Mouse (Mus musculus): ENCODE measurements around the gene Kcnq1. TPM values are rescaled to one million over a fixed set of nuclear protein-coding genes. Genes with fewer than 3 reads are reported as not detected.

Gene Kcnq1
- polyA plus RNA-seq, 1 experiment from 2014 or later: 1.1 TPM

- no peak overlapping the region for H3K27ac ChIP-seq (ENCODE audit: low read depth, low read length)
- DNase-seq (ENCODE audit: low spot score, missing footprints) (no peak), ATAC-seq (ENCODE audit: low FRiP score) (no peak)
- no peaks in the 10 kb centered on the region; the same call in 1 of the 2 replicates for H3K9me3 ChIP-seq (ENCODE audit: control insufficient read depth, low read length)
- 76% methylated on average over 11 of the region's 11 CpGs for whole genome bisulfite sequencing
- H3K4me1 ChIP-seq (ENCODE audit: control insufficient read depth, insufficient read depth, low read length): peaks cover 3% of the 10 kb centered on the region
- H3K4me2 ChIP-seq: no peak overlapping the region
- no peaks in the 10 kb centered on the region for H3K36me3 ChIP-seq (ENCODE audit: control insufficient read depth, insufficient read depth, low read length)
- no peak overlapping the region for H3K4me3 ChIP-seq (ENCODE audit: low read depth, low read length)
- H3K9ac ChIP-seq (ENCODE audit: low read length): no peak overlapping the region
- peaks cover 36% of the 10 kb centered on the region for H3K27me3 ChIP-seq (ENCODE audit: control insufficient read depth, insufficient read depth, low read length)
These were observed 784 bp upstream of the Kcnq1 start for GRCm38 (mm10) chr7:143105258-143105897.

GRCm38 (mm10) chr7:143106672-143107465, 707 bp downstream of the Kcnq1 start:
- no peak overlapping the region for H3K9ac ChIP-seq (ENCODE audit: low read length)
- H3K27me3 ChIP-seq (ENCODE audit: control insufficient read depth, insufficient read depth, low read length): peaks cover 36% of the 10 kb centered on the region

GRCm38 (mm10) chr7:143108200-143108599, 2.0 kb downstream of the Kcnq1 start:
- no peak overlapping the region for H3K4me2 ChIP-seq
- H3K9ac ChIP-seq (ENCODE audit: low read length): no peak overlapping the region
- peaks cover 3% of the 10 kb centered on the region for H3K4me1 ChIP-seq (ENCODE audit: control insufficient read depth, insufficient read depth, low read length)
- 37% methylated on average over 5 of the region's 5 CpGs for WGBS
- no peak for ATAC-seq (ENCODE audit: low FRiP score)
- H3K36me3 ChIP-seq (ENCODE audit: control insufficient read depth, insufficient read depth, low read length): no peaks in the 10 kb centered on the region
- no peak for DNase-seq (ENCODE audit: low spot score, missing footprints)
- no peak overlapping the region for H3K27ac ChIP-seq (ENCODE audit: low read depth, low read length)
- H3K9me3 ChIP-seq (ENCODE audit: control insufficient read depth, low read length): no peaks in the 10 kb centered on the region
- H3K4me3 ChIP-seq (ENCODE audit: low read depth, low read length): no peak overlapping the region
- H3K27me3 ChIP-seq (ENCODE audit: control insufficient read depth, insufficient read depth, low read length): peaks cover 36% of the 10 kb centered on the region

More at GRCm38 (mm10) chr7:143106672-143107465, 707 bp downstream of the Kcnq1 start:
- Histone ChIP-seq H3K9me3 (ENCODE audit: control insufficient read depth, low read length) (no peaks in the 10 kb centered on the region), H3K4me3 (ENCODE audit: low read depth, low read length) (peak overlapping the region; percentile 19), H3K4me2 (peak overlapping the region; percentile 39), H3K27ac (ENCODE audit: low read depth, low read length) (no peak overlapping the region), H3K36me3 (ENCODE audit: control insufficient read depth, insufficient read depth, low read length) (no peaks in the 10 kb centered on the region), H3K4me1 (ENCODE audit: control insufficient read depth, insufficient read depth, low read length) (peaks cover 3% of the 10 kb centered on the region)
- peak; percentile 86 for DNase-seq (ENCODE audit: low spot score, missing footprints)
- ATAC-seq (ENCODE audit: low FRiP score): no peak
- 9% methylated on average over 52 of the region's 57 CpGs for WGBS

- no peak overlapping the region for H3K9ac ChIP-seq (ENCODE audit: low read length)
- peaks cover 36% of the 10 kb centered on the region for H3K27me3 ChIP-seq (ENCODE audit: control insufficient read depth, insufficient read depth, low read length)
- H3K9me3 ChIP-seq (ENCODE audit: control insufficient read depth, low read length): no peaks in the 10 kb centered on the region
- H3K4me3 ChIP-seq (ENCODE audit: low read depth, low read length): no peak overlapping the region
- no peak overlapping the region for H3K4me2 ChIP-seq
- ATAC-seq (ENCODE audit: low FRiP score) (no peak), DNase-seq (ENCODE audit: low spot score, missing footprints) (no peak)
- WGBS: 30% methylated on average over 3 of the region's 3 CpGs
- H3K27ac ChIP-seq (ENCODE audit: low read depth, low read length): no peak overlapping the region
- H3K4me1 ChIP-seq (ENCODE audit: control insufficient read depth, insufficient read depth, low read length): peaks cover 3% of the 10 kb centered on the region
- H3K36me3 ChIP-seq (ENCODE audit: control insufficient read depth, insufficient read depth, low read length): no peaks in the 10 kb centered on the region
These were observed 3.0 kb downstream of the Kcnq1 start for GRCm38 (mm10) chr7:143108996-143109660.

DNA sequence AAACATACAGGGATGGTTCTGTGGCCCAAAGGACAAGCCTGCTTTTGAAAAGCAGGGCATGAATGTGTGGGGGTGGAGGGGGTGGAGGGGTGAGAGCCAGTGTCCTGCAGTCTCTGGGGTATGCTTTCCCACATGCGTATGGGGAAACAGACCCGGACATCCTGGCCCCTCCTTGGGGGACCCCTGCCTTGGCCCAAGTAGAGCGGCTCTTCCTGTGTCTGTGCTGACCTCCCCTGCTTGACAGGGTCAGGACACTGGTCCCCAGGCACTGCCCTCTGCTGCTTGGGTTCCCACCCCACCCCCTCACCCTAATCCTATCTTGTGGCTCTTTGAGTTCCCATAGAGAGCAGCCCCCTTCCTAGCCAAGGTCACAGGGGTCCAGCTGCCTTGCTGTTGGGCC, 3.5 kb downstream of the Kcnq1 start:
- DNase-seq (ENCODE audit: low spot score, missing footprints) (no peak), ATAC-seq (ENCODE audit: low FRiP score) (no peak)
- Histone ChIP-seq H3K4me1 (ENCODE audit: control insufficient read depth, insufficient read depth, low read length) (peaks cover 3% of the 10 kb centered on the region), H3K36me3 (ENCODE audit: control insufficient read depth, insufficient read depth, low read length) (no peaks in the 10 kb centered on the region), H3K4me3 (ENCODE audit: low read depth, low read length) (no peak overlapping the region), H3K4me2 (no peak overlapping the region), H3K27me3 (ENCODE audit: control insufficient read depth, insufficient read depth, low read length) (peaks cover 36% of the 10 kb centered on the region), H3K9ac (ENCODE audit: low read length) (no peak overlapping the region), H3K27ac (ENCODE audit: low read depth, low read length) (no peak overlapping the region), H3K9me3 (ENCODE audit: control insufficient read depth, low read length) (no peaks in the 10 kb centered on the region)
- 42% methylated on average over 3 of the region's 3 CpGs for WGBS

- Histone ChIP-seq H3K9ac (ENCODE audit: low read length) (no peak overlapping the region), H3K36me3 (ENCODE audit: control insufficient read depth, insufficient read depth, low read length) (no peaks in the 10 kb centered on the region), H3K9me3 (ENCODE audit: control insufficient read depth, low read length) (no peaks in the 10 kb centered on the region), H3K4me3 (ENCODE audit: low read depth, low read length) (no peak overlapping the region), H3K4me2 (no peak overlapping the region), H3K27ac (ENCODE audit: low read depth, low read length) (no peak overlapping the region), H3K27me3 (ENCODE audit: control insufficient read depth, insufficient read depth, low read length) (peaks cover 31% of the 10 kb centered on the region), H3K4me1 (ENCODE audit: control insufficient read depth, insufficient read depth, low read length) (peaks cover 3% of the 10 kb centered on the region)
- no peak for DNase-seq (ENCODE audit: low spot score, missing footprints)
- 55% methylated on average over 1 of the region's 1 CpGs for WGBS
- ATAC-seq (ENCODE audit: low FRiP score): no peak
These were observed 4.6 kb downstream of the Kcnq1 start for GRCm38 (mm10) chr7:143110803-143111202.

GRCm38 (mm10) chr7:143111719-143112118, 5.6 kb downstream of the Kcnq1 start:
- Histone ChIP-seq H3K4me3 (ENCODE audit: low read depth, low read length) (no peak overlapping the region), H3K4me1 (ENCODE audit: control insufficient read depth, insufficient read depth, low read length) (peaks cover 3% of the 10 kb centered on the region), H3K27me3 (ENCODE audit: control insufficient read depth, insufficient read depth, low read length) (peaks cover 21% of the 10 kb centered on the region), H3K4me2 (no peak overlapping the region), H3K9ac (ENCODE audit: low read length) (no peak overlapping the region), H3K36me3 (ENCODE audit: control insufficient read depth, insufficient read depth, low read length) (no peaks in the 10 kb centered on the region), H3K9me3 (ENCODE audit: control insufficient read depth, low read length) (no peaks in the 10 kb centered on the region), H3K27ac (ENCODE audit: low read depth, low read length) (no peak overlapping the region)
- no peak for DNase-seq (ENCODE audit: low spot score, missing footprints)
- WGBS: 76% methylated on average over 4 of the region's 4 CpGs
- no peak for ATAC-seq (ENCODE audit: low FRiP score)

DNA sequence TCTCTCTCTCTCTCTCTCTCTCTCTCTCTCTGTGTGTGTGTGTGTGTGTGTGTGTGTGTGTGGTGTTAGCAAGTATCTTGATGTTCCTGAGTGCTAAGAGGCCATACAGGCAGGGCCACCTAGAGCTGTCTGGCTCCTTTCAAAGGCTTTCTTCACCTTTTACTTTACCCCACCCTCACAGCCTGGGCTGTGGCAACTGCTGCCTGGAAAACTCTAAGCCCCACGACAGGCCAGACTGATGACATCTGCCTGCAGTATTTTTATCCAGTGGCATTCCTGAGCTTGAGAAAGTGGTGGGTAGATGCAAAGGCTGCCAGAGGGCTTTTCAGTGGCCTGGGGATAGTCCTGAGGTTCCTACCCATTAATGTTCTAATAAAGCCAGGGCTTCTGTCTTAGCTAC, 6.2 kb downstream of the Kcnq1 start:
- H3K4me1 ChIP-seq (ENCODE audit: control insufficient read depth, insufficient read depth, low read length): peaks cover under 1% of the 10 kb centered on the region; the same call in 1 of the 2 replicates
- peaks cover 15% of the 10 kb centered on the region for H3K27me3 ChIP-seq (ENCODE audit: control insufficient read depth, insufficient read depth, low read length)
- no peak for DNase-seq (ENCODE audit: low spot score, missing footprints)

DNA sequence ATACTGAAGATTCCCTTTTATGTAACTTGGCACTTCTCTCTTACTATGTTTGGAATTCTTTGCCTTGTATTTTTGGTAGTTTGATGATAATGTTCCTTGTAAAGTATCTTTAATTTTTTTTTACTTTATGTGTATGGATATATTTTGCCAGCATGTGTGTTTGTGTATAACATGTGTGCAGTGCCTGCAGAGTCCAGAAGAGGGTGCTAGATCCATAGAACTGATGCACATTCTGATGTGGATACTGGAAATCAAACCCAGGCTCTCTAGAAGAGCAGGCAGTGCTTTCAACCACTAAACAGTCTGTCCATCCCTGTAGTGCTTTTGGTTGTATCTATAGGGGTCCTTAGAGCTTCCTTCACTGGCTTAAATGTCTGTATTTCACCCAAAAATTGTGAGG, 8.6 kb downstream of the Kcnq1 start:
- H3K4me2 ChIP-seq: no peak overlapping the region
- ATAC-seq (ENCODE audit: low FRiP score) (no peak), DNase-seq (ENCODE audit: low spot score, missing footprints) (no peak)

More for the DNA sequence above, 6.2 kb downstream of the Kcnq1 start:
- no peaks in the 10 kb centered on the region for H3K9me3 ChIP-seq (ENCODE audit: control insufficient read depth, low read length)
- H3K4me2 ChIP-seq: no peak overlapping the region
- H3K36me3 ChIP-seq (ENCODE audit: control insufficient read depth, insufficient read depth, low read length): no peaks in the 10 kb centered on the region
- H3K4me3 ChIP-seq (ENCODE audit: low read depth, low read length): no peak overlapping the region
- ATAC-seq (ENCODE audit: low FRiP score): no peak
- 58% methylated on average over 1 of the region's 1 CpGs for WGBS
- H3K9ac ChIP-seq (ENCODE audit: low read length): no peak overlapping the region
- H3K27ac ChIP-seq (ENCODE audit: low read depth, low read length): no peak overlapping the region

More for the DNA sequence above, 8.6 kb downstream of the Kcnq1 start:
- H3K36me3 ChIP-seq (ENCODE audit: control insufficient read depth, insufficient read depth, low read length): no peaks in the 10 kb centered on the region
- no peaks in the 10 kb centered on the region for H3K9me3 ChIP-seq (ENCODE audit: control insufficient read depth, low read length)
- H3K27me3 ChIP-seq (ENCODE audit: control insufficient read depth, insufficient read depth, low read length): no peaks in the 10 kb centered on the region
- H3K4me3 ChIP-seq (ENCODE audit: low read depth, low read length): no peak overlapping the region
- H3K4me1 ChIP-seq (ENCODE audit: control insufficient read depth, insufficient read depth, low read length): no peaks in the 10 kb centered on the region
- H3K9ac ChIP-seq (ENCODE audit: low read length): no peak overlapping the region
- no peak overlapping the region for H3K27ac ChIP-seq (ENCODE audit: low read depth, low read length)

All from midbrain, embryonic 11.5 days (tissue).